Mouse (Mus musculus): ENCODE measurements at regions not wholly inside any gene's neighbourhood (a gene's known extent, or its start where the extent isn't known, plus 50 kb on each side); places are given as distances from the start of the nearest gene placed in this dataset.

DNA sequence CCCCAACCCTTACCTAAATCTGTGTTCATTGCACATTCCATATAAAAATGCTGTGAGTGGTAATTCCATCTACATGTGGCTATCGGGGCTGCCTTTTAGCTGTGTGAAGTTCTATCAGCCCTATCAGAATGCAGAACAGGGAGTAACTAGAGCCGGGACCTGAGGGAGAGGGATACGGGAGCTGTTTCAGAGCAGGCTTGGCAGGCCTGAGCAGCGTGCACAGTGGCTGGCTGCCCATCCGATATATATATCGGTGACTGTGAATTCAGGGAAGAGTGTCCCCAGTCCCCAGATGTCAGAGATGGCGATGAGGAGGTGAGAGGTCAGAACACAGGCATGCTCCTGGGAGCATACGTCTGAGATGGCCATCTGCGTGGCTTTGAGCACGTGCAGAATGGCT lies 79.0 kb downstream of the Arl4c start:
- DNase-seq (ENCODE audit: low read depth, low spot score): no peak

DNA sequence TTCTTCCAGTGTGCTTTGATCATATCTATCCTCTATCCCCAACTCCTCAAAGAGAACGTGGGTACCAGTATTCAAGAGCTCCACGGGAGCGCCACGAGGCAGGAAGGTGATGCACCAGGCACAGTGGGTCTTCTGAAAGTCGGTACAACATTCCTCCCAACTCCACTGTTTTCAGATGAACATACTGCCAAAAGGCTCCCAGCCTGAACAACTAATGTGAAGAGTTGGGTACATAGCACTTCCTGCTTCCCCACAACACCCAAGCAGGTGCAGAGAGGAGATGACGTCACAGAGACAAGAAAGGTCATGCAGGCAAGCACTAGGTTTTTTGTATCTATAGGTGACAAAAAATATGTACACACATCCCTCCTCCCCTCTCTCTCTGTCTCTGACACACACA lies 79.7 kb downstream of the Arl4c start:
- no peak for DNase-seq (ENCODE audit: low read depth, low spot score)

DNA sequence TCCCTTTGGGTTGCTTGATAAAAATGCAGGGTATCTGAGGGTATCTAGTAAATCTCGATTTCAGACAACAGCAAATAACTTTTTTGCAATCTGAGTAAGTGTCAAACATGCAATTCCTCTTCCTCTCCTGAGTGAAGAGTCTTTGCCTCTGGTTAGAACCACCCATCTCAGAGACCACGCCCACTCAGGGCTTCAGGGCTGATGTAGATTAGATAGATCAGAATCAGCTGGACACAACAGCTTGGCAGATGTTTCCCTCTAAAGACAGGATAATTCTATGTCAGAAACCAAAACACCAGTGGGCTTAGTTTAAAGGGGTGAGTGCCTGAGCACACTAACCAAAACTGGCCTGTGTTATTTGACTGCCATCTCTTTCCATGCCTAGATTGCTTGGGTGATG lies 80.8 kb downstream of the Arl4c start:
- DNase-seq (ENCODE audit: low read depth, low spot score): no peak

DNA sequence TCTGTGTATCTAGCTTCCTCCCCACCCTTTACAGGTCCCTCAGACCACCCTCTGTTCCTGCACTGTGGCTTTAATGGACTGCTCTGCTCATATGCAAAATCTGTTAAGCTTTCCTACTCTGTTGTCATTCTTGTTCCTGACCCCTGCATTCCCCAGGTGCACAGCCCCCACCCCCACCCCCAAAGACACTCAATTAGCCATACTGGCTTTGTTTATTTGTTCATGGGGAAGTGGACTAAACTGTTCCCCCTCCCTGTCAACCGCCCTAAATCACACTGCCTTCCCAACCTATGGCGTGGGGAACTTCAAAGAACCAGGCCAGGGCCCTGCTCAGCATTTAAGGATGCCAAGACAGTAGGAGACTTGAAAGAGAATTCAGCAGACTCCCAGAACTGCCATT lies 89.0 kb downstream of the Arl4c start:
- no peak for DNase-seq (ENCODE audit: low read depth, low spot score)

DNA sequence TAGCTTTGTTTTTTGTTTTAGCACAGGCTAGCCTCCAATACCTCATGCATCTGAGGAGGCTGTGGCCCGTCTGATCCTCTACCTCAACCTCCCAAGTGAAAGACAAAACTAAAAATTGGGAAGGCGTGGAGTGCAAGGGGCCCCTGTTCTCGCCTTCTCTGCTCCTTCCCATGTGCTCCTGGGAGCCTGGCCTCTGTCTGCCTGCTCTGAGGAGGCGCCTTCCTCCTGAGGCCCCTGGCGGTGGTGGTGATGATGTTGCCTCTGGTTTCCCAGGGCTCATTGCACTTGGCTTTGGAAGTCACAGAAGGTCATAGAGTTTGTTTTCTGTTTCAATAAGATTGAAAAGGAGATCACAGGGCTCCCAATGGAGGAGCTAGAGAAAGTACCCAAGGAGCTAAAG lies 90.8 kb downstream of the Arl4c start:
- DNase-seq (ENCODE audit: low read depth, low spot score): no peak

DNA sequence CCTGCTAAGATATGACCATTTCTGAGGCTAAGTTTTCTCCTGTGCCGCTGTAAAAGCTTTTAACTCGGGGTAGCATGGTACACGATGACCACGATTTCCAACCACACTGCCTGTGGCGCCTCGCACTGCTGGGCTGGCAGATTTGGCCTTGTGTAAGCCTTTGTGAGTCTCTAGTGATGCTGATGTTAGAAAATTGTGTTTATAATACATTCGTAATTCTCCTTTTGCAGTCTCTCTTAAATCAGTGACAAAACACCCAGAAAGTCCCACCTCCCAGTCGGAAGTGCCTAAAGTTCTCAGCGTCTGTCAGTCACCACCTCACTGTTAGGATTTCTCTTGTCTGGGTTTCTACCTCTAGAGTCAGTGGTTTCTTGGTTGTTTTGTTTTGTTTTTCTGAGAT lies 91.2 kb downstream of the Arl4c start:
- DNase-seq (ENCODE audit: low read depth, low spot score): no peak

DNA sequence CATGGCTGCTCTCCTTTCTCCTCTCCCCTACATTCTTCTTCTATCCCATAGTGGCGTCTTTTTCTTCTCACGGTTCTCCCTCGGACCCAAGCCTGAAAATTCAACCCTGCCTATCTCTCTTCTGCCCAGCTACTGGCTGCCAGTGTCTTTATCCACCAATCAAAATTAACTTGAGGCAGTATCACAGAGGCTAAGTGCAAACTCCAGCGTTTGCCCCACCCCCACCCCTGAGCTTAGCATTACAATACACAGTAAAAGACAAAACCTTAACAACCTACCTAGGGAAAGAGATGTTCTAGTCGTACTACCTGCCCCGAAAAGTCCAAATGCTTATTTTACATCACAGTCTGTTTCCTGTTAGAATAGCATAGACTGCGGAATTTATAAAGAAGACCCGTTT lies 93.2 kb downstream of the Arl4c start:
- no peak for DNase-seq (ENCODE audit: low read depth, low spot score)

- DNase-seq (ENCODE audit: low read depth, low spot score): no peak
Measured at GRCm38 (mm10) chr1:88608236-88608635, 93.8 kb downstream of the Arl4c start.

DNA sequence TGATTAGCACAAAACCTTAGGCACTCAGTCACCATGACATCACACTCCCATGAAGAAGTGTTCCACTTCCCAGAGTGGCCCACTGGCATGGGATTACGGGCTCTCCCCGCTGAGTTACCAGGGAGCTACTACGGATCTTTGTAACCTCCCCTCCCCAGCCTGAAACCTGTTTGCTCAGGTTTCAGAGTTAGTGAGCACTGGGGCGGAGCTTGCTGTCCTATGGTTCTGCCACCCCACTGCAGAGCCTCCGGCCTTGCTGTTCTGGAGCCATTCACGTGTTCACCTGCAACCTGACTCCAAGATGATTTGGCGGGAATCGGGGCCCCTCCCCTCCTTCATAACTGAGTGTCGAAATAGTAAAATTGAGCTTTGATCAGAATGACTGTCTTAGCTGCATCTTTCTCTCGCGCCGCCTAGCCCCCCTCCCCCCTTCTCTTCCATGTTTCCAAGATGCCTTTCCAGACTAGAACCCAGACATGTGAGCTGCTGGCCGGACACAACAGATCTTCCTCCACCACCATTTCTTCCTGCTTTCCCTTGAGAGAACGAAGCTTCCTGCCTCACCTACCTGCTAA lies 95.8 kb upstream of the Glrp1 start:
- peak; percentile 47 for DNase-seq (ENCODE audit: low read depth, low spot score)

DNA sequence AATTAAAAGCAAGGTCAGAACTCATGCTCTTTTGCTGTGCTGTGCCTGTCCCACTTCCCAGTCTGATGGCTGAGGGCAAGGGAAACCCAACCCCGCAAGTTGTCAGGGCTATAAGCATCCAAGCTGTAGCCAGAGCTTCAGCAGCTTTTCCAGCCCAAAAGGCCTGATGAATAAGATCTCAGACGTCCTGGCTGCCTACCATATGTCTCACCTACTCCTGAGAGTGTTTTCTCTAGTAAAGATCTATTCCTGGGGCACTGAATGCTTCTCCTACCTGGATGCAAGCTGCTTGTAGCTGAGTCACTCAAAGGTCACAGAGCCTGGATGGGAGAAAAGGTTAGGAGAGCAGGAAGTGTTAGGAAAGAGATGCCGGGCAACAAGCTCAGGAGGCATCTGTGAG lies 92.4 kb upstream of the Glrp1 start:
- no peak for DNase-seq (ENCODE audit: low read depth, low spot score)

GRCm38 (mm10) chr1:88601801-88602200 lies 91.9 kb upstream of the Glrp1 start:
- DNase-seq (ENCODE audit: low read depth, low spot score): no peak

DNA sequence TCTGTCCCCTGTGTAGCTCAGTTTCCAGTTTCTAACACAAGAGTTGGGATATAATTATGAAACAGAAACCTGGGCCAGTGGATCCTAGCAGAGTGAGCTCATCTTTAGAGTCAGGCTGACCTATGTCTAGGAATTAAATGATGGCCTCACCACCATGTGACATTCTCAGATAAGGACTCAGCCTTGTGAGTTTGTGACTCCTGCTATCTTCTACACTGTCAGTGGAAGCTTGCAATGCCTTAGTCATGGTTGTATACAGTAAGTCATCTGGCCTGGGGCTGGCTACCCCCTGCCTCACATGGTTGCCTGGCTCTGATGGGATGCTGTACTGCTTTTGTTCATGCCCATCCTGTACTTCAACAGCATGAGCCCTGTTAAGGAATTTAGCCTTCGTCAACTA lies 90.3 kb upstream of the Glrp1 start:
- DNase-seq (ENCODE audit: low read depth, low spot score): no peak

- DNase-seq (ENCODE audit: low read depth, low spot score): no peak
Measured at GRCm38 (mm10) chr1:88594484-88595254, 84.8 kb upstream of the Glrp1 start.

DNA sequence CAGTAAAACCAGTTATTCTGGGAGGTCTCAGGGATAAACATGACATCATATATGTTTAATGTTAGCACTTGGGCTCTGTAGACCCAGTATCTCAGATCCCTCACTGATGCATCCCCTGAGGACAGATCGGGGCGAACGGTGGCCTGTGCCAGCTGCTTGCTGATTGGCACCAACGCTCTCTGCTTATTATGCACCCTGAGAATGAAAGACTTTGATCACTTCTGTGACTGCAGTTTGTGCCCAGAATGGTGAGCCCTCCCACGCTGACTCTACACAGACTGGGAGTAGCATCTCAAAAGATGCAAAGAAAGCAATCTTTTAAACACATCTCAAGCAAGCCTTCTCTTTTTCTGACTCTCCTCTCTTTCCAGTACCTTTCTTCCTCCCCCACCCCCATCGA lies 82.2 kb upstream of the Glrp1 start:
- DNase-seq (ENCODE audit: low read depth, low spot score): no peak

DNA sequence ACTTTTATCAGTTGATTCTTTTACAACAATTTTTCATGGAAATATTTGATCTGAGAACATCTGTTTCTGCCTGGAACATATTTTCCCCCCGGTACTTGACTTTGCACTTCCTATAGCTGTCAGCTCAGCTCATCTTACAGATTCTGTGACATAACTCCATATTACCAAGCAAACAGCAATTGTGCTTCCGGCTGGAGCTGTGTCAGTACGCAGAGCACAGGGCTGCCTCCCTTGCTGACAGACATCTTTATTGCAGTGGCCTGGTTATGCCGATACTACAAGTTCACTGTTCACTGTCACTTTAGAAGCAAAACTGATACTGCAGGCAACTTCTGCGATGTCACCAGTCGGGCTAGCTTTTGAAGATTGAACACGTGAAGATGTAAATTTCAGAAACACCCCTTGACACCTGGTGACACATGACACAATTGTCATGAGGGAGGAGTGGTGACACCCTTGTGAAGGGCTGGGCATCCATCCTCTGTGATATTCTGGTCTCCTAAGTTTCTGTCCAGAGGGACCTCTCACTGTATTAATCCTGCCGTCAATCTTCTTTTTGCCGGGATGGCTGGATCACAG lies 81.0 kb upstream of the Glrp1 start:
- no peak for DNase-seq (ENCODE audit: low read depth, low spot score)

DNA sequence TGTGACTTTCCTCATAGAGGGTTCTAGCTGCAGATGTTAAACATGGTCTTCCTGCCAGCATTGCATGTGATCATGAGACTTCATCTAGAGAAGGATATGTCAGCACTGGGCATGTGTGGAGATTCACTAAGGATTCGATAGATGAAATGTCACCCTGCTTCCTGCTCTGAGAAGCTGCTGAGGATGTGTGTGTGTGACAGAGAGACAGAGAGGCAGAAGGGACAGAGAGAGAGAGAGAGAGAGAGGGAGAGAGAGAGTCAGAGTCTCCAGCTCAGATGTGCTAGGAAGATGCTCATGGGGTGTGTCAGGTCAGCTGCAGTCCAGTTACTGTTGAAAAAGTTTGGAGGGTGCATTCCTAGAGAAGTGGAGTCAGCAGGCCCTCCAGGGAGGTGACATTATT lies 78.9 kb upstream of the Glrp1 start:
- DNase-seq (ENCODE audit: low read depth, low spot score): no peak

DNA sequence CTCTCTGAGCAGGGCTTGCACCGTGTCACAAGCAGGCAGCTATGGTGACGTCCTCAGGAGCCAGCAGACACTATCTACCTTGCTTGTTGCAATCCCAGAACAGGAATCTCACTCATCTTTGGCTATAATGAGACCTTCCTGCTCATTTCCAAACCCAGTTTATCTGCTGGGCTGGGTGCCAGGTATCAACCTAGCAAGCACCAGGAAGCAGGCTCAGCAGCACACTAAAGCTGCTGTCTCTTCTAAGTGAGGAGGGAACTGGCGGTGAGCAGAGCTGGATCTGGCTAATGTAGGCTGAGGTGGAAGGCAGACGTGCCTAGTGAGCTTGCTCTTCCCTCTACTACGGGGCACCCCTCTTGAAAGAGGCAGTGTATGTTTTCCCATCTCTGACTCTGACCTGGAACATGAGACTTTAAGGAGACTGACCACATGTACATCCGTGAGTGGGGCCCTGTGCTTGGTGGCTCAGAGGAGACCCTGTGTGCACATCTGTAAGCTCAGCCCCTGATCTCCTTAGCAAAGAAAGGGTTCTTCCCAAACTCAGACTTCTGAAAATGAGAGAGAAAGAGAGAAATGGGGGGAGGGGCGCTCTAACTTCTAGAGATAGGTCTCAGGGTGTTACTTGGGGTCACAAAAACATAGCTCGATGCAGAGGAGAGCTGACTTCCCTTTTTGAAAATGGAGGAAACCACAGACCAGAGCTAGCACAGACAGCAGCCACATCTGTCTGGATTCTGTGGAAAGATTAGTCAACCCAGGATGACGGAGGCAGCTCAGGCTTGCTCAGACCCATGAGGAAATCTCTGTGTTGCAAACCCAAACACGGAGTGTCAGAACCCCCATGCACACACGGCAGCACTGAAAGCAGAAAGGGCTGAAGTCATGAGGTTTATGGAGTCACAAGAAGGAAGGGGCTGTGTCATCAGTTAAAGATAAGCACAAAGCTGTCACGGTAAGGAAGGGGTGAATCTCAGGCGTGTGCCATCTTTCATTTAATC lies 77.3 kb upstream of the Glrp1 start:
- DNase-seq (ENCODE audit: low read depth, low spot score): no peak

GRCm38 (mm10) chr1:88586128-88586527 lies 76.3 kb upstream of the Glrp1 start:
- no peak for DNase-seq (ENCODE audit: low read depth, low spot score)

DNA sequence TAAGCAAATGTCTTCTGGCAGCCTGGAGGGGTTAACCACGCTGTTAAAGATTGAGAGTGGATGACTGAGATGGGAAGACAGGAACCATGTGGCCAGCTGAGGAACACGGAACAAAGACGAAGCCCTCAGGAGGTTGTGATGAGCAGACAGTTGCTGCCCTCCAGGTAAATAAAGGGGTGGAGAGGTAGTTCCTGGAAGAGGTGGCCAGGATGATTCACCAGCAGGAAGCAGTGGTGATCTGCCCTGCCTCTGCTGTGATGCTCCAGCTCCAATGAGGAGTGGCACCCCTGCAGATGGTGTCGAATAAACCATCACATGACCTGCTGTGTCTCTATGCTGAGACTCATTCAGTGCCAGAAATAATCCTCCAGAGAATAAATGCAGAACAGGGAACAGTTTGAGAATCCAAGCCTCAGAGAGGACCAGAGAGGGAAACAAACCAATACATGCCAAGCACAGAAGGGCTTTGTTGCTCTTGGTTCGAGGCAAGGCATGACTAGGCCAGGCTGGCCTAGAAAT lies 74.7 kb upstream of the Glrp1 start:
- no peak for DNase-seq (ENCODE audit: low read depth, low spot score)

GRCm38 (mm10) chr1:88578231-88578620 lies 68.4 kb upstream of the Glrp1 start:
- DNase-seq (ENCODE audit: low read depth, low spot score): no peak

DNA sequence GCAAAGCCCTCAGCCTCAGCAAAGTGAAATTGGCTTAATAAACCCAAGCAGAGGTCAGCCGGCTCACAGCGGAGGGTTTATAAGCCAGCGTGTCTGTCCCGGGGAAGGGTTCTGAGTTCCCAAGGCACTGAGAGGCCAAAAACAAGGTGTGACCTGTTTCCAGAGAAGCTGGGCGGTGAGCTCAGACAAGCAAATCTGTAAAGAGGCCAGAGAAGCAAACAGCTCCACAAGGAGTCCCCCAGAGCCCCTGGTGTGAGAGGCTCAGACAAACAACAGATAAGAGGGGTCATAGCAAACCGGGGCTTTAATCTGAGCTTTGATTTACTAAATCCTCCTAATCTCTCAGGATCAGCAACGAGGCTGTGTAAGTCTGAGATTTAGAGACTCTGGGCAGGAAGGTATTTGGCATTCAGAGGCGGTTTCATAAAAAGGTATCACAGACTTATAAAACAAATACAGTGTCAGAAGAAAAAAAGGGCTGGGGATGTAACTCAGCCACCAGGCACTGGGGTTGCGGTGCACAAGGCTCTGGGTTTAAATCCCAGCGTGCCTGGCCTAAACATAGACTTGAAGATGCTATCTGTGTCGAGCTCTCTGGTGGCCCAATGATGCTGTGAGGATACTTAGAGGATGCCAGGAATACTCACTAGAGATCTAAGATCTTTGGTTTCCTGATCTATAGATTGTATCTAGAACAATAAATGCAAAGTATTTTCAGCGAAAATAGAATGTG lies 67.8 kb upstream of the Glrp1 start:
- DNase-seq (ENCODE audit: low read depth, low spot score): no peak
